Mouse (Mus musculus) CD4-positive, CD25-positive, alpha-beta regulatory T cell, adult 4 months (primary cell): ENCODE data around the gene Cox4i1. TPM values are rescaled to one million over a fixed set of nuclear protein-coding genes. Genes with fewer than 3 reads are reported as not detected.
A peak's percentile ranks its signal among the peaks of the same experiment; 100 is the strongest.

Experiments
- ATAC-seq: one replicate; pipeline ENCODE4 v1.8.0; 2017
- polyA plus RNA-seq, 2 experiments: library from polyadenylated mRNA; unstranded; fragments of 100-300 nt; shearing (Covaris generic); gene quantifications; one replicate each; pipeline ENCODE4 v1.2.1; 2017

Gene Cox4i1
- 1,000 to 10,000 TPM; 1,023 to 1,039 TPM for polyA plus RNA-seq

DNA sequence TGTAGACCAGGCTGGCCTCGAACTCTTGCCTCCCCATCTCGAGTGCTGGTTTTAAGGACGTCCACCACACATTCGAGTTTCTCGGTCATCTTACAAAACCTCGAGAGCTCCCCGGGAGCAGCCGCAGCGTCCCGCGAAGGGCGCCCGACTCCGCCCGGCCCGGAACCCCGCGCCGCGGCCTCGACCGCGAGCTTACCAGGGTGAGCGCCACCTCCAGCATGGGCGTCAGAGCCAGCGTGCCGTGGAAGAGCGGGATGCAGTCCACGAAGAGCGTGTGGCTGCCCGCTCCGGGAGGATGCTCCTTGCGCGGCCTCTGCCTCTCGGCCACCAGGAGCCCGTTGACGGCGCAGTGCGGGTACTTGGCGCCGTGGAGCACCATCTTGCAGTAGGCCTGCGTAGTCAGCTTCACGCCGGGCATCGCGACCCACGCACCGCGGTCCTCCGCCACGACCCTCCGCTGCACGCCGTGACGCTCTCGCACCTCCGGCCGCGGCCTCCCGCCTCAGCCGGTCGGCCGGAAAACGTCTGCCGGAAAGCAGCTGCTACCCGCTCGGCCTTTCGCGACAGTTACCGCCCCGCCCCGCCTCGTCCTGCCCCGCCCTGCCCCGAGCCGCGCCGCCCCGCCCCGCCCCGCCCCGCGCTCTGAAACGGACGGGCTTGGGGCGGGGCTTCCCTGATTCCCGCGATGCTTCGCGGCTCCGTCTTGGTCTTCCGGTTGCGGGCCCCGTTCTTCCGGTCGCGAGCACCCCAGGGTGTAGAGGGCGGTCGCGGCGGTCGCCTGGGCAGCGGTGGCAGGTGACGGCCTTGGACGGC lies at the start of gene Cox4i1, which contains the start of gene Gm27021:
Gene Cox4i1 (plus strand): TSS at position 662 of the 813 bp plus-strand sequence.
Gene Gm27021 (minus strand): TSS at position 519 of the 813 bp plus-strand sequence.
- peak; percentile 92 for ATAC-seq

DNA sequence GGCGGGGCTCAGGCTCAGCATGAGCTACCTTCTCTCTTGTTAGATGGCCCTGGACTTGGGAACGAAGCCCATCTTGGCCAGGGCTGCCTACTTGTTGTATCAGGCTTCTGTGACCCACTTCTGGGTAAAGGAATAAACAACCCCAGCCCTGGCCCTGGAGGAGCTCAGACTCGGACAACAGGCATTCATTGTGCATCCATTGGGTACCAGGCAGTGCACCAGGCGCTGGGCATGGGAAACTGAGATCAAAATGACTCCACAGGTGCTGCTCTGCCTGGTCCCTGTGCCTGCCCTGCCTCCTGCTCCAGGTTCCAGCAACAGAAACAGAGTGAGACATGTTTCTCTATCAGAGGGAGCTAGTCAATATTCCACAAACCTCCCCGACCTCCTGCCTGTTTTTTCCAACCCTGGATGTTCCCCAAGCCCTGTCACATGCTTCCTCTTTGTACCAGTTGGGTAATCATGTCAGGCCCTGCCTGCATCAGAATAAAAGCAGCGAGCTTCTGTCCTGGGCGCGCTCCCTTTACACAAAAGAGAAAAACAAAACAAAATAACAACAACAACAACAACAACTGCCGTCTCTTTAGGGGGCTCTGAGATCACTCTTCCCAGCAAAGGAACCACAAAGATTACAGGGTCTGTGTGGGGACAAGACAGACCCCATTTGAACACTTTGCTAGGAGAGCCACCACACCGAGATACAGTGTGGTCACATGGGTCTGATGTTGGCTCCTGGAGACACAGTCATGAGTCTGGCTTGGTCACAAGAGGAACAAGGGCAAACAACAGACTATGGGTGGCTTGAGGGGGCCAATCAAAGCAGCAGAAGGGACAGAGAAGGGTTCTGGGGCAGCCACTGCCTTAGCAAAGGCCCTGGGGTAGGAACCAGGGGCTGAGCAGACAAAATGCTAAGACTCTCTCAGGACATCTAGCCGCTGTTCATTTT lies 48.5 kb upstream of the Cox4i1 start:
- no peak for ATAC-seq

DNA sequence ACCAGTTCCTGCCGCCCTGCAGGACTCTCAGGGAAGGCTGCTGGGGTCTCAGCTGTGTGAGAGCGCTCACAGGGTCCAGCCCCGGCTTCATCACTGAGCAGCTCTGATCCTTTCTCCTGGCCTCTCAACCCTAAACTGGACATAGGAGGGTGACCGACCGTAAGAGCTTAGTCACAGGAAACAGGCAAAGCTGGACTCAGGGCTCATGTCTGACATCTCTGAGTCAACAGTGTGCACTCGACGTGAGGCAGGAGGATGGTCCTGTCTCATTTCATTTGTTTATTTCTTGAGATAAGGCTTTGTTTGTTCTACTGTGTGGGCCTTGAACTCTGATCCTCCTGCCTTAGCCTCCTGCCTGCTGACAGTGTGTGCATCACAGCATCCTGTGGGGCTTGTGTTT lies 47.6 kb upstream of the Cox4i1 start:
- no peak for ATAC-seq

DNA sequence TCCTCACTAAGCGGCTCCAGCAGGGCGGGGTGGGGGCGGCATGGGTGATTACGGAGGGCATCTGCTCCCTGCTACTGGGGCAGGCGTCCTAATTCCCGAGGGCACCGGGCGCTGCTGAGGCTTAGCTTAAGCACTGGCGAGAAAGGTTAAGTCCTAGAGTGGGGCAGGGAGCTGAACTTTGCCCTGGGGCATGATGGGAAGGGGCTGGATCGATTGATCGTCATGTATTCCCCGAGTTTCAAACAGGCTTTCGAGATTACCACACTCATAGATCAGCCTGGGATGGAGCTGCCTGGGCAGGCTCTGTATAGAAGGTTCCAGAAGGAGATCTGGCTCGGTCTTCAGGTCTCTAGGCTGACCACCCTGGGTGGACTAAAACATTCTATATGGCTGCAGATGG lies 45.9 kb upstream of the Cox4i1 start:
- no peak for ATAC-seq

DNA sequence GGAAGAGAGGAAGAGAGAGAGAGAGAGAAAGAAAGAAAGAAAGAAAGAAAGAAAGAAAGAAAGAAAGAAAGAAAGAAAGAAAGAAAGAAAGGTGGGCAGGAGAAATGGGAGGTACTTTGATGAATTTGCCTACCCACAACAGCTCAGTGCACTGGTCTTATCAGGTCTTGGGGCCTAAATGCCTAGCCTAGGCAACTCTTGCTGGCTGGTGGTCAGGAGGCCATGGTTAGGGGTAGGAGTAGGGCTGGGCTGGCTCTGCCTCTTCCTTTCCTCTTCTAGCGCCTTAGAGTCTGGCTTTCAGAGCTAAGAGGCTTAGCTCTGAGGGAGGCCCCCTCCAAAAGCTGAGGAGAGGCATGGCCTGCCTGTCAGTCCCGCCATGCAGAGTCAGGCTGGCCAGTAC lies 44.4 kb upstream of the Cox4i1 start:
- ATAC-seq = no peak

DNA sequence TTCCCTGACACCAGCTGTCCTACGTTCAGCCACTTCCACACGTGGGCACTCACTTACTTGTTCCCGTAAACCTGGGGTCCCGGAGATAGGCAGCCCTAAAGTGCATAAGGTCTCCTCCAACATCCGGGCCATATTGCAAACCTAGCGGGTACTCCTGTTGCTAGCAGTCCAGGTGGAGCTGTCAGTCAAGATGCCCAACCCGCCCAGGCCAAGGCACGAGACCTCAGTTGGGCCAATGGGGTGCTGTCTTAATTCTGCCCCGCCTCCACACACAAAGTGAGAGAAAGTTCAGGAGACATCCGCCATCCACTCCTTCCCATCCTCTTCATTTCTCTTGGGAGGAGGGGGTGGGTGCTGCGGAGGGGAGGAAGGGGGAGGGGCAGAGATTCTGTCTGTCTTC lies 41.6 kb upstream of the Cox4i1 start:
- ATAC-seq = no peak

DNA sequence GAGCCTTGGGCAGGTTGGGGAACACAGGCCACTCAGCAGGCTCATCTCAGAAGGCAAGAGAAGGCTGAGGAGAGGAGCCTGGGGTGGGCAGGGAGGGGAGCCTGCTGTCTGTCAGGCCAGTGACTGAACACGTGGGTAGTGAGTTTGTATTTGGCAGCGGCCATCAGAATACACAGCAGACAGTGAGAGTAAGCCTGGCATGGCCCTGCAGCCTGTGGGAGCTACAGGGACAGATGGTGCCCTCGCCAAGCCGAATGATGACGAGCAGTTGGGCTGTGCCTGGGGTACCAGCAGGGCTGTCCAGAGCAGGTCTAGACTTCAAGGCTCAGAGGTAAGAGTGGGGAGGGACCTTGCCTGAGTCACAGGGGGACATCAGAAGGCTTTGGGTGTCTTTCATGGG lies 40.7 kb upstream of the Cox4i1 start:
- no peak for ATAC-seq

DNA sequence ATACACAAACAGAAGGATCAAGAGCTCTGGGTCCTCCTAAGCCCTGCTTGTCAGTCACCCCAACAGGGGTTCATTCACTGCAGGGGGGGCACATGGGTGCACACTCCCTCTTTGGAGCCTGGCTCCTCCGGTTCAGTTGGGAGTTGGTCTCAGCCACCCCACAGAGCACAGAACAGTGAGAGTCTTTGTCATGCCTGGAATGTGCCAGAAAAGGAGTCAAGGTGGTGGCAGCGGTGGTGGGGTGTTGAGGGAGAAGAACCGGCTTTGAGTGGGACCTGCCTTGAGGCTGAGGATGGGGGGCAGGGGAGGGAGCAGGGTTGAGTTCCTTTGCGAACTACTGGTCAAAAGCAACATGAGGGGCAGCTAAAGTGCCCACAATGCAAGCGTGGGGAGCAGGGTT lies 38.0 kb upstream of the Cox4i1 start:
- no peak for ATAC-seq

DNA sequence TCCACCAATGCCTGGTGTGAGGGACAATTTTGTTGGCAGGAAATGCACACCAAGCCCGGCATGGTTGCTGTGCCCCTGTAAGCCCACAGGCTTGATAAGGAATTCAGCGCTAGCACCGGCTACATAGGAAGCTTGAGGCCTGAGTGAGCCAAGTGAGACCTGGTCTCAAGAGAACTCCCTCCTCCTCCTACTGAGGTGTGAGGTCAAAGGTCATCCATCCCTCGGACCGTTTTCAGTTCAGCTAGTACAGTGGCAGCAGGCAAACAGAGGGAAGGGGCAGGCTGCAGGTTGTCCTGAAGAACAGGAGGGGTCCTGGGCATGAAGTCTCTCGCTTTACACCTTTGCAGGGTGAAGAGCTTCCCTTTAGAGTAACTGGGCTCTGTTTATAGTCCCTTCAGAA lies 37.2 kb upstream of the Cox4i1 start:
- ATAC-seq = no peak

DNA sequence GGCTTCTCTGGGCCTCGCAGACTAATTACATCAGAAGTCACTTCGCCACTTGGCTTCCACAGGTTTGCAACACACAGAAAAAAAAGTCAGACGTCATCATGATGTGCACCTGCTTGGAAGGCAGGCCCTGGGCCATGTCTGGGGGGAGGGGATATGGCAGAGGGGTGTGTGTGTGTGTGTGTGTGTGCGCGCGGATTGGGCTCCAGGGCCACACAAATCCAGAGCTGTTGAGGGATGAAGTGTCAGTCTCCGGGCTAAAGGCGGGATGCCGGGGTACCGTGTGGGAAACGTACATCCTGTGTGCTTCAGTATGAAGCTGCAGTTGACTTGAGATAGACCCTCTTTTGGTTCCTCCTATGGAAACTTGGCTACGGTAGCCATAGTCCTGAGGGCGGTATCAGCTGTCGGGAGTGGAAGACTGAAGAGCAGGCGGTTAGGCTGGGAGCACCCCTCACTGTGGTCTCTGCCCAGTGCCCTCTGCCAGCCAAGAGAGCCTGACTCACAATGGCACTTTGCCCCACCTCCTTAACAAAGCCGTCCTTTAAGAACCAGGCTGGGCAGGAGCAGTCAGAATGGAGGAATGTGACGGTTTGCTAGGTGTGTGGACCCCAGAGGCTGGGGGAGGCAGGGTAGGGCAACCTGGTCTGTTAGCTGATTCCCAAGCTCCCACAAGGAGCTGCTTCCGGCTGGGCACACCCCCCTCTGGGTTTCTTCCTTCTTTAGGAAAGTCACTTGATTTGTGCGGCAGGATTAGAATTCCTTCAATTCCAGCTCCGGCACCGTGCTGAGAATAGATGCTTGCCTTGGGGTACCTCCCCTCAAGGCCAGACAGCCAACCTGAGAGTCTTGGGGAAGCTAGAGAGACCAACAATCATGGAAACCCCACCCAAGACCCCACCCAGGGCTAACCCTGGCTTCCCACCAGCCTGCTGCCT lies 36.3 kb upstream of the Cox4i1 start:
- no peak for ATAC-seq

DNA sequence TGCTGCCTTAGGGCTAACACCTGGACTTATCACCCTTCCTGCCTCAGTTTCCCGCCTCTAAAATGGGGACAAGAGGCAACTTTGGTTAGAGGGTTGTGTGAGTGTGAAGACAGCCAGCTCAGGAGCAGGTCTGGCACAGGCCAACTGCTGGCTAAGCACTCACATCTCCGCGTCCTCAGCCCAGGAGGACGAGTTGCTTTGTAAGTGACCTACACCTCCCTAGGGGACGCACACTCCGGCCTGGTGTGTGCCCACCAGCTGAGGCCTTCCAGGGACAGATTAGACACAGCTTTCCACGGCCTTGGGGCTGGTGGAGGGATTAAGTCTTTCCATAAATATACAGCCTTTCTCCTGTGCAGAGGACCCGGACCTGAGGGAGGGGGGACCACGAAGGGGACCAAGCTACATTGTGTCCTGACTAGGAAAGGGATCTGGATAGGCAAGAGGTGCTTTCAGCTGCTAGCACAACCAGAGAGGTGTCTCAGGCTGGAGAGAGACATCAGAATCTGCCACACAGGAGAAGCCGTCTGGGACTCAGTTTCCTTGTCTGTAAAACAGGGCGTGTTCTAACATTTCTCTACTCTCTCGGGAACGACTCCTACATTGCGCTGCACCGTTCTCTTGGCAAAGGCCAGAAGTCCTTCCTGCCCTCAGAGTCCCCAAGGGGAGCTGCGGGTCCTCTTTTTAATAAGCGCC lies 34.9 kb upstream of the Cox4i1 start:
- no peak for ATAC-seq

DNA sequence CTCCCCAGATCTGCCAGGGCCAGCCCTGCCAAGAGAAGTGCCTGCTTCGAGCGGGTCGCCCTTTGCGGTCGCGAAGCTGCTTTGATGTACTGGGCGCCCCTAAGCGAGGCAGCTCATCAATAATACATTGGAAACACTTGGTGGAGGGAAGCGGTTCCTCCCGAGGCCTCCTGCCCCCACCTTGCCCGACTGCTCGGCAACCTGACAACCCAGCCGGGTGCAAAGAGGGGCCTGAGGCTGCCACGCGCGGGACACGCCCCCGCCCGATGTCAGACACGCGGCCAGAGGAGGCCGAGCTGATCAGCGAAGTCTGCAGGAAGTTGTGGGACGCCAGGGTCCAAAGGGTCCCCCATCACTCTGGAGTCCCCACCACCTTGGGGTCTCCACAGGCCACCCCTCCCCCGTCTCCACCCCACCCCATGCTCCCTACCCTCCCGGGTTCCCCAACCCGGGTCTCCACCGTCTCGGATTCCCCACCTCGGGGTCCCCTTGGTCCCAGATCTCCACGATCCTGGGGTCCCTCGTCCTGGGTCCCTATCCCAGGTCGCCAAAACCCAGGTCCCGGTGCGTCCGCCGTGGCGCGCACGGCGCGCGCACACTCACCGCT lies 34.3 kb upstream of the Cox4i1 start:
- no peak for ATAC-seq

DNA sequence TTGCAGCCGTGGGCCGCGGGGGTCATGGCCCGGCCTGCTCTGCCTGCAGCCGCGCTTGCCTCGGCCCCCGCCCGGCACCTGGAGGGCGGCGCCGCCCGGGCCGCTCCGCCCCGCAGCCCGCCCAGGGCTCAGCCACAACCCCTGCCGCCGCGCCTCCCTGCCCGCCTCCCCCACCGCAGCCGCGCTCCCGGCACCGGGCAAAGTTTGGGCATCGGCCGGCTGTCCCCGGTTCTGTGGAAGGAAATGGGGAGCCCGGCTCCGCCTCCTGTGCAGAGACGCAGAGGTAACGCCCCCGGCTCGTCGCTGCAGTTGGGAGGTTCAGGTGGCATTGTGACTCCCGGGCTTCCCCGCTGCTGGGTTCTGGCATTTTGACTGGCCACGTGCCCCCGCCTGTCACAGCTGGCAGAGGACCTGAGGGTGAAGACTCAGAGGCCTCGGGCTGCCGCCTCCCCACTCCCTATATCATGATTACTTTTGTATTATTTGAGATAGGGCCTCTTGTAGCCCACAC lies 33.6 kb upstream of the Cox4i1 start:
- peak; percentile 87 for ATAC-seq

DNA sequence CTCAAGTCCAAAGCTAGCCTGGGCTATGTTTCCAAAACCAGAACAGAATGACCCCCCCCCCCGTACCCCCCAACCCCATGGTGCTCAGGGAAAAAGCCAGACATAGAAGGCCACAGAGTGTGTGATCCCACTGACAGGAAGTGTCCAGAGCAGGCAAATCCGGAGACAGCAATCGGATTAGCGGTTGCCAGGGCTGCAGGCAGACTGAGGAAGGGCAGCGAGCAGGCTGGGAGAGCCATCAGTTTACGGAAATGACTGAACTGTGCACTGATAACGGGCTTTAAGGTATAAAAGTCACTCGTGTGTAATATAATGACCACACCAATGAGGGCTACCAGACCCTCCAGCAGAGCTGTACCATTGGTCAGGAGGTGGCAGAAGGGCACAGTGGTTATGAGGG lies 26.8 kb upstream of the Cox4i1 start:
- no peak for ATAC-seq

DNA sequence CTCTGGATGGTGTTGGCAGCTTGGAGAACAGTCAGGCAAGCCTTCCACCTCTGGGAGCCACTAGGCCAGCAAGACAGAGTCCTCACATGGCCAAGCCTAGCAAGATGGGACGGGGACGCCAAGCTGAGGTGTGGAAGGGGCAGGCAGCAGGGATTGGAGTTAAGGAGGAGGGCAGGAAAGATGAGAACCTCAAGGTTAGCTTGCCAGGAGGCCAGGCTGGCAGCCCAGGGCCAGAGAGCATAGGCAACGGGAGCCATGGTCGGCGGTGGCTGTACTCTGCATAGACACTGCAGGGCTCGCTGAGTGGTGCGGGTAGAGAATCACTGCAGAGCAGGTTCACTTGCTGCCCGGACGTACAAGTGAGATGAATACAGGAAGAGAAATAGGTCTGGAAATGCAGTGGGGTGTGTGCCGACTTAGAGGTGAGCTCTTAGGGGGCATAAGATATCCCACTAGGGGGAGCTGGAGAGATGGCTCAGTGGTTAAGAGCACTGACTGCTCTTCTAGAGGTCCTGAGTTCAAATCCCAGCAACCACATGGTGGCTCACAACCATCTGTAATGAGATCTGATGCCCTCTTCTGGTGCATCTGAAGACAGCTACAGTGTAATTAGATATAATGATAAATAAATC lies 25.9 kb upstream of the Cox4i1 start:
- no peak for ATAC-seq

DNA sequence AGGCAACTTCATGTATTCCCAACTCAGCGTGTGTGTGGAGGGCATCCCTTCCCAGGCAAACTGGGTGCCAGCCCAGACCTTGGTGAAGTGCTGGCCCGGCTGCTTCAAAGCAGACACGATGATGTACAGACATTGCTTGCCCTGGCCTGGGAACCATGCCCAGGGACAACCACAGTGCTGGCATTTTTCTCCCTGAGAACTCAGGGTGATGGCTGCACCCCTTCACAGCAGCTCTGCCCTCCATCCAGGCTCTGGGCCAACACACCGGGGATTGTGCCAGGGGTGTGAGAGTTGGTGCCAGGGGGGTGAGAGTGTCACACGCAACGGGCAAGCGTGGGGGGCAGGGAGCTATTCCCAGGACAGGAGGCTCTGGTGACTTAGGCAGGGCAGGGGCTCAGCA lies 23.4 kb upstream of the Cox4i1 start:
- ATAC-seq = no peak

DNA sequence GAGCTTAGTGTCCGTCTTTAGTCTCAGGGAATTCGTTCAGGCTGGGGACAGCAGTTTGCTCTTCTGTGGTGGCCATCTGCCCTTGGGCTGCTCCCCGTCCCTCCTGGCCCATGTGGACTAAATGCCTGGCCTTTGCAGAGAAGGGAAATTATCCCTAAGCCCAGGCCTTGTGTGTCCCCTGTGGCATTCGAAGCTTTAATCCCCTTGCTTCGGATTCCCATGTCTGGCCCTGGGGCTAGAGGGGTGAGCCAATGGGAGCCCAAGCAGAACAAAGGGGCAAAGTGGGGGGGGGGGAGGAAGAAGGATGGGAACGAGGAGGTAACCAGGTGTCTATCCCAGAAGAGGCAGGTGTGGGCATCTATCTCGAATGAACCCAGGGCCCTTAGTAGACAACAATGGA lies 20.5 kb upstream of the Cox4i1 start, which contains the start of gene 1190005I06Rik:
Gene 1190005I06Rik (minus strand): TSS at position 101 of the 400 bp plus-strand sequence.
- ATAC-seq = no peak

DNA sequence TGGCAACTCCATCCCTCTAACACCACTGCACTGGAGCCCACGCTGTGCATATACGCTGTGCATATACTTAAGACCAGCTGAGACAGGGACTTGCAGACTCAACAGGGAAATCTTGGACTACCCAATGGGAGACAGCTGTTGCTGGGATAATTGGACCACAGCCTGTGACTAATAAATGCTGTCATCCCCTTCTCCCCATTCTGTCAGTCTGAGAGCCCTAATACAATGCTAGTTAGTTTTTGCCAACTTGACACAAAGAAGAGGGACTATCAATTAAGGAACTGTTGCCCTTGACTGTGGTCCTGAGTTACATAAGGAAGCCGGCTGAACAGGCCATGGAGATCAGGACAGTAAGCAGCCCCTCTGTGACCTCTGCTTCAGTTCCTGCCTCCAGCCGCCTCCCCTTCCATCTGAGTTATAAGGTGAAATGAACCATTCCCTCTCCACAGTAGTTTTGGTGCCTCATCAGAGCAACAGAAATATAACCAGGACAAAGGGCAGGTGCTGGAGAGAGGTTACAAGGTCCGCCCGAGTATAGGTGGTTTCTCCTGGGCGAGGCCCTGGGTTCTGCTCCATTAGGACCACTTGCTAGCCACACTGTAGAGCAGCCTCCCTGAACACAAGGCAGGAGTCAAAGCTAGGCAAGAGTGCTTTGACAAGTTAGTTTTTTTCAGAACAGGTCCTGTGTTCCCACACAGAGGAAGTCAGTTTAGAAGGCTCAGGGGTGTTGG lies 11.5 kb upstream of the Cox4i1 start:
- no peak for ATAC-seq

DNA sequence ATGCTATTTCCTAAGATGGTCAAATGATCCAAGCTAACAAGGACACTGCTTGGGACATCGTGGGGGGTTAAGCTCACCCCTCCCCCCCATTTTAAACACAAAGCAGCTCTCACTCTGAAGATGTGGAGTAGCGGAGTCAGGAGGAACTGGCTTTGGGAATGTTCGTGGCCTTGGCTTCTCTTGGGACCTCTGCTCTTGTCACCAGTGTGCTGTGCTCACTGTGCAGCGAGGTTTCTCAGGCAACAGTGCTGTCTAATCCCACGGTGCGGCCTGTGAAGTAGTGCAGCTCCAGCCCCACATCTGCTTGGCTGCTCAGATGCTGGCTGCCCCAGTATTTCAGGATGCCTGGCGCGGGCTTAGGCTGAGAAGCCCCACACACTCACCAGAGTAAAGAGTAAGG lies 10.6 kb upstream of the Cox4i1 start:
- ATAC-seq = no peak

DNA sequence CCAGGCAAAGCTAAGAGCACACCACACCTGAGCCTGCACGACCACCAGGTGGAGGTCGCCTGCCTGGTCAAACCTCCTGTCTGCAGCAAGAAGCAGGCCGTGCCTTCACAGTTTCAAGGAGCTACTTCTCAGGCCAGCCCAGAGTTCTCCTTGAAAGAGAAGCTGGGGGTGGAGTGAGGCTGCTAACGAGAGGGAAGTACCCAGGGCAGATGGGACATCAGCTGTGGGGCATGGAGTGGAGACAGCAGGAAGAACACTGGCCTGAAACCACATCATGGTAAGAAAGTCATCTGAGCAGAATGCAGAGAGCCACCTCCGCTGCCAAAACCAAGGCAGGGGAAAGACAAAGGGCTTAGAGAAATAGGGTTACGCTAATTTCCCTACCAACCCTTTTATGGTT lies 3.5 kb upstream of the Cox4i1 start:
- ATAC-seq = no peak
